Mouse (Mus musculus) stomach, postnatal 0 days (tissue): ENCODE data around the gene Spc24.

Experiments used
- CTCF ChIP-seq: IDR thresholded peaks from 2 replicates; pipeline ENCODE4 v1.5.1; 2016; ENCODE audit warnings: antibody characterized with exemption, low read depth, mild to moderate bottlenecking, moderate library complexity
- EP300 ChIP-seq: optimal IDR thresholded peaks from 2 replicates; pipeline ENCODE3; 2016; ENCODE audit warnings: antibody characterized with exemption

- no peak for TF ChIP-seq EP300
- no peak for TF ChIP-seq CTCF
Measured at GRCm38 (mm10) chr9:21748033-21748432, 12.1 kb downstream of the Spc24 start.
